Mouse (Mus musculus): ENCODE measurements around the gene Poln. TPM values are rescaled to one million over a fixed set of nuclear protein-coding genes. Genes with fewer than 3 reads are reported as not detected.
A peak's percentile ranks its signal among the peaks of the same experiment; 100 is the strongest.

Gene Poln
- polyA plus RNA-seq, 1 experiment from 2014 or later, result 0.89 TPM

GRCm38 (mm10) chr5:34169954-34170353 is 706 bp upstream of the Poln start:
- peak overlapping the region; percentile 73 for H3K4me3 ChIP-seq (ENCODE audit: low read depth, low read length)
- peaks cover 8% of the 10 kb centered on the region; the same call in 1 of the 2 replicates for H3K4me1 ChIP-seq (ENCODE audit: control insufficient read depth, insufficient read depth, low read length)
- DNase-seq (ENCODE audit: low spot score) (no peak), ATAC-seq (no peak)
- H3K27me3 ChIP-seq (replicated peaks; ENCODE audit: control insufficient read depth, insufficient read depth, low read length), result no peaks in the 10 kb centered on the region
- 85% methylated on average over 3 of the region's 3 CpGs for WGBS
- H3K9ac ChIP-seq (ENCODE audit: low read length), result peak overlapping the region; percentile 61
- no peaks in the 10 kb centered on the region for H3K9me3 ChIP-seq (replicated peaks; ENCODE audit: control insufficient read depth, low read length)
- peak overlapping the region; percentile 86 for H3K27ac ChIP-seq (ENCODE audit: low read depth, low read length)
- H3K36me3 ChIP-seq (ENCODE audit: control insufficient read depth, insufficient read depth, low read length), result peaks cover 19% of the 10 kb centered on the region
- peak overlapping the region; percentile 60 for H3K4me2 ChIP-seq (ENCODE audit: low read length)

GRCm38 (mm10) chr5:34167857-34168256 is 1.4 kb downstream of the Poln start:
- 82% methylated on average over 4 of the region's 4 CpGs for WGBS
- Histone ChIP-seq H3K4me2 (ENCODE audit: low read length) (peak overlapping the region; percentile 6; the same call in 1 of the 2 replicates), H3K4me3 (ENCODE audit: low read depth, low read length) (no peak overlapping the region), H3K4me1 (ENCODE audit: control insufficient read depth, insufficient read depth, low read length) (peaks cover 8% of the 10 kb centered on the region; the same call in 1 of the 2 replicates), H3K36me3 (ENCODE audit: control insufficient read depth, insufficient read depth, low read length) (peaks cover 12% of the 10 kb centered on the region), H3K27me3 (replicated peaks; ENCODE audit: control insufficient read depth, insufficient read depth, low read length) (no peaks in the 10 kb centered on the region), H3K9me3 (replicated peaks; ENCODE audit: control insufficient read depth, low read length) (no peaks in the 10 kb centered on the region), H3K27ac (ENCODE audit: low read depth, low read length) (no peak overlapping the region), H3K9ac (ENCODE audit: low read length) (no peak overlapping the region)
- ATAC-seq (no peak), DNase-seq (ENCODE audit: low spot score) (no peak)

DNA sequence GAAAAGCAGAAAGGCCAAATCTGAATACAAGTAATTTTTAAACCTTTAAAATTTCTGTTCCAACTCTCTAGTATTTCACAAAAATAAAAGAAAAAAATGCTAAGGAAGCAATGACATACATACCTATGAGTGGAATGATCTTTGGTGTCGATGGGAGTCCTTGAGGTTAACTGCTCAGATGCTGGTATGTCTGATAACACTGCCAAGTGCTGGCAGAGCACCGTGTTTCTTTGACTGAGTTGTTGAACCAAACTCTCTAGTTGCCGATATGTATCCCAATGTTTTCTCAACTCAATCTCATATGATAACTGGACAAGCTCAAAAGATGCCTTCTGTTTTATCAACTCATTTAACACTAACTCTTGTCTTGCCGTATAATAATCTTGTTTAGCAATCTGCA is 3.5 kb downstream of the Poln start:
- Histone ChIP-seq H3K36me3 (ENCODE audit: control insufficient read depth, insufficient read depth, low read length) (peaks cover 15% of the 10 kb centered on the region), H3K4me2 (ENCODE audit: low read length) (no peak overlapping the region), H3K27me3 (replicated peaks; ENCODE audit: control insufficient read depth, insufficient read depth, low read length) (no peaks in the 10 kb centered on the region), H3K9ac (ENCODE audit: low read length) (no peak overlapping the region), H3K9me3 (replicated peaks; ENCODE audit: control insufficient read depth, low read length) (no peaks in the 10 kb centered on the region), H3K4me1 (ENCODE audit: control insufficient read depth, insufficient read depth, low read length) (peaks cover 8% of the 10 kb centered on the region; the same call in 1 of the 2 replicates), H3K4me3 (ENCODE audit: low read depth, low read length) (no peak overlapping the region), H3K27ac (ENCODE audit: low read depth, low read length) (no peak overlapping the region)
- no peak for DNase-seq (ENCODE audit: low spot score)
- no peak for ATAC-seq
- WGBS, result 84% methylated on average over 4 of the region's 4 CpGs

DNA sequence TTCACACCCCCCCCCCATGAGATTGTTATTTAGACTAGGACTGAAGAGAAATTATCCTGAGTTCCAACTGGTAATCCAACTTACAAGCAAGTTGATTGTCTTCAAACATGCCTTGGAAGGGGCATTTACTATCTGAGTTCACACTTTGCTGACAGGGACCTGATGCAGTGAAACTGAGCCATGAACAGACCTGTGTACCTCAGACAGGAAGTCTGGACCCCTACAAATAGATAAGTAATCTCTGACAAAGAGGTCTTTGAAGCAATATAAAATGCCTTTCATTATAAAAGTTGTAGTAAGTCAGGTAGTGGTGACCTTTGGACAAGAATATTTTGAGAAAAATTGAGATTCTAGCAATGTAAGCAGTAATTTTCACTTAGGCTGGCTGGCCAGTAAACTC is 20.8 kb downstream of the Poln start:
- DNase-seq (ENCODE audit: low spot score) (no peak), ATAC-seq (no peak)
- Histone ChIP-seq H3K4me2 (ENCODE audit: low read length) (no peak overlapping the region), H3K27me3 (replicated peaks; ENCODE audit: control insufficient read depth, insufficient read depth, low read length) (no peaks in the 10 kb centered on the region), H3K4me1 (ENCODE audit: control insufficient read depth, insufficient read depth, low read length) (no peaks in the 10 kb centered on the region), H3K36me3 (ENCODE audit: control insufficient read depth, insufficient read depth, low read length) (0 out of 2 replicates have a peak, but pooled peaks cover 3% of the 10 kb centered on the region), H3K27ac (ENCODE audit: low read depth, low read length) (no peak overlapping the region), H3K9me3 (replicated peaks; ENCODE audit: control insufficient read depth, low read length) (no peaks in the 10 kb centered on the region), H3K4me3 (ENCODE audit: low read depth, low read length) (no peak overlapping the region), H3K9ac (ENCODE audit: low read length) (no peak overlapping the region)

DNA sequence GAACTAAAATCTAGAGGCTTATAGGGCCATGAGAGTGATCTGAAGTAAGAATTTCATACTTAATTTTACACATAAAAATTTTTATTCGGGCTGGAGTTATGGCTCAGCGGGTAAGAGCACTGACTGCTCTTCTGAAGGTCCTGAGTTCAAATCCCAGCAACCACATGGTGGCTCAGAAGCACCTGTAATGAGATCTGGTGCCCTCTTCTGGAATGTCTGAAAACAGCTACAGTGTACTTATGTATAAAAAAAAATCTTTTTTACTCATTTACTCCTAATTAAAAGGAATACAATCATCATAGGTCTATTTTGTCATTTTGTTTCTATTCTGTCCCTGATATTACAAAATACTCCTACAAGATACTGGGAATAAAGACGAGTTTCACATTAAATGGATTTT is 21.7 kb downstream of the Poln start:
- WGBS, result 90% methylated on average over 3 of the region's 3 CpGs
- H3K4me2 ChIP-seq (ENCODE audit: low read length), result no peak overlapping the region
- ATAC-seq (no peak), DNase-seq (ENCODE audit: low spot score) (no peak)
- no peaks in the 10 kb centered on the region for H3K9me3 ChIP-seq (replicated peaks; ENCODE audit: control insufficient read depth, low read length)
- H3K27me3 ChIP-seq (replicated peaks; ENCODE audit: control insufficient read depth, insufficient read depth, low read length), result no peaks in the 10 kb centered on the region
- no peak overlapping the region for H3K4me3 ChIP-seq (ENCODE audit: low read depth, low read length)
- H3K4me1 ChIP-seq (ENCODE audit: control insufficient read depth, insufficient read depth, low read length), result no peaks in the 10 kb centered on the region
- no peaks in the 10 kb centered on the region for H3K36me3 ChIP-seq (ENCODE audit: control insufficient read depth, insufficient read depth, low read length)
- H3K9ac ChIP-seq (ENCODE audit: low read length), result no peak overlapping the region
- no peak overlapping the region for H3K27ac ChIP-seq (ENCODE audit: low read depth, low read length)

- peak; percentile 10 for DNase-seq (ENCODE audit: low spot score)
- Histone ChIP-seq H3K4me1 (ENCODE audit: control insufficient read depth, insufficient read depth, low read length) (no peaks in the 10 kb centered on the region), H3K4me2 (ENCODE audit: low read length) (no peak overlapping the region), H3K36me3 (ENCODE audit: control insufficient read depth, insufficient read depth, low read length) (no peaks in the 10 kb centered on the region), H3K27ac (ENCODE audit: low read depth, low read length) (no peak overlapping the region), H3K9me3 (replicated peaks; ENCODE audit: control insufficient read depth, low read length) (no peaks in the 10 kb centered on the region), H3K4me3 (ENCODE audit: low read depth, low read length) (no peak overlapping the region), H3K9ac (ENCODE audit: low read length) (no peak overlapping the region), H3K27me3 (replicated peaks; ENCODE audit: control insufficient read depth, insufficient read depth, low read length) (no peaks in the 10 kb centered on the region)
- ATAC-seq, result no peak
- 3% methylated on average over 1 of the region's 1 CpGs for whole genome bisulfite sequencing
Observed at GRCm38 (mm10) chr5:34139751-34140150, 29.5 kb downstream of the Poln start.

- no peaks in the 10 kb centered on the region for H3K36me3 ChIP-seq (ENCODE audit: control insufficient read depth, insufficient read depth, low read length)
- no peak for ATAC-seq
- 79% methylated on average over 2 of the region's 2 CpGs for WGBS
Observed at GRCm38 (mm10) chr5:34132731-34133130, 36.5 kb downstream of the Poln start.

DNA sequence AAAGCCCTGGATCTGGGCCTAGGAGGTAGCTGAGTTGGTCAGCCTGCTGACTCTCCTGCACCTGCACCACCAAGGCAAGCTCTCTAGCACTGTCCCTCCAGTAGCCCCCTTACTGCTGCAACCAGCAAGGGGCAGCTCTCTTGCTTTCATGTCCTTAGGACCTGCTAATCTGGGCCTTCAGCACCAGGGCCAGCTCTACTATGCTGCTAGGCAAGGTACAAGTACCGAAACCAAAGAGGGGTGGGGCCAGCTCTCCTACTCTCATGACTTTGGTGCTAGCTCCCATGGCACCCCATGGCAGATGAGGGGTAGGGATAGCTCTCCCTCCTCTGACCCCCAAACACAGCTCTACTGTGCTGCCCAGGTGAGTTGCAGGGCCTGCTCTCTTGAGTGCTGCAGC is 45.1 kb downstream of the Poln start:
- no peaks in the 10 kb centered on the region for H3K27me3 ChIP-seq (replicated peaks; ENCODE audit: control insufficient read depth, insufficient read depth, low read length)
- 42% methylated on average over 1 of the region's 1 CpGs for WGBS
- H3K4me2 ChIP-seq (ENCODE audit: low read length), result no peak overlapping the region
- ATAC-seq (no peak), DNase-seq (ENCODE audit: low spot score) (no peak)
- H3K27ac ChIP-seq (ENCODE audit: low read depth, low read length), result no peak overlapping the region
- no peaks in the 10 kb centered on the region for H3K4me1 ChIP-seq (ENCODE audit: control insufficient read depth, insufficient read depth, low read length)
- no peak overlapping the region for H3K9ac ChIP-seq (ENCODE audit: low read length)
- no peak overlapping the region for H3K4me3 ChIP-seq (ENCODE audit: low read depth, low read length)
- H3K9me3 ChIP-seq (replicated peaks; ENCODE audit: control insufficient read depth, low read length), result no peaks in the 10 kb centered on the region
- H3K36me3 ChIP-seq (ENCODE audit: control insufficient read depth, insufficient read depth, low read length), result no peaks in the 10 kb centered on the region

More at GRCm38 (mm10) chr5:34132731-34133130, 36.5 kb downstream of the Poln start:
- DNase-seq (ENCODE audit: low spot score), result no peak
- H3K27ac ChIP-seq (ENCODE audit: low read depth, low read length), result no peak overlapping the region
- H3K4me1 ChIP-seq (ENCODE audit: control insufficient read depth, insufficient read depth, low read length), result no peaks in the 10 kb centered on the region
- H3K9me3 ChIP-seq (replicated peaks; ENCODE audit: control insufficient read depth, low read length), result no peaks in the 10 kb centered on the region
- H3K9ac ChIP-seq (ENCODE audit: low read length), result no peak overlapping the region
- H3K4me3 ChIP-seq (ENCODE audit: low read depth, low read length), result no peak overlapping the region
- no peaks in the 10 kb centered on the region for H3K27me3 ChIP-seq (replicated peaks; ENCODE audit: control insufficient read depth, insufficient read depth, low read length)
- H3K4me2 ChIP-seq (ENCODE audit: low read length), result no peak overlapping the region

GRCm38 (mm10) chr5:34119121-34119856 is 50.0 kb downstream of the Poln start:
- Histone ChIP-seq H3K4me3 (ENCODE audit: low read depth, low read length) (no peak overlapping the region), H3K4me1 (ENCODE audit: control insufficient read depth, insufficient read depth, low read length) (no peaks in the 10 kb centered on the region), H3K9ac (ENCODE audit: low read length) (no peak overlapping the region), H3K27ac (ENCODE audit: low read depth, low read length) (no peak overlapping the region), H3K27me3 (replicated peaks; ENCODE audit: control insufficient read depth, insufficient read depth, low read length) (no peaks in the 10 kb centered on the region), H3K9me3 (replicated peaks; ENCODE audit: control insufficient read depth, low read length) (no peaks in the 10 kb centered on the region), H3K36me3 (ENCODE audit: control insufficient read depth, insufficient read depth, low read length) (no peaks in the 10 kb centered on the region), H3K4me2 (ENCODE audit: low read length) (no peak overlapping the region)
- DNase-seq (ENCODE audit: low spot score) (no peak), ATAC-seq (no peak)
- WGBS, result 72% methylated on average over 3 of the region's 3 CpGs
